Mouse (Mus musculus) embryonic facial prominence, embryonic 15.5 days (tissue): ENCODE results near the gene Klrb1. TPM values are rescaled to one million over a fixed set of nuclear protein-coding genes. Genes with fewer than 3 reads are reported as not detected.

Experiments
- ATAC-seq: fragments of 200-750 bp; cut with Nextera tagmentation; 2 replicates; pipeline ENCODE4 v1.8.0; 2017; ENCODE audit warnings: low read depth, moderate TSS enrichment; ENCODE audit not compliant: insufficient number of reproducible peaks, low FRiP score, low TSS enrichment
- H3K27ac ChIP-seq: fragments of 300-500 bp; sonication (generic); replicated peaks from 2 replicates; pipeline ENCODE4 v1.5.1; 2015; ENCODE audit warnings: mild to moderate bottlenecking, inconsistent platforms
- H3K27me3 ChIP-seq: fragments of 300-500 bp; sonication (generic); 2 replicates; pipeline ENCODE4 v1.6.1; 2015; ENCODE audit warnings: inconsistent platforms
- H3K36me3 ChIP-seq: fragments of 300-500 bp; sonication (generic); 2 replicates; pipeline ENCODE4 v1.6.1; 2015; ENCODE audit warnings: mild to moderate bottlenecking, inconsistent platforms
- H3K4me1 ChIP-seq: fragments of 300-500 bp; sonication (generic); 2 replicates; pipeline ENCODE4 v1.6.1; 2015; ENCODE audit warnings: inconsistent platforms
- H3K4me2 ChIP-seq: fragments of 300-500 bp; sonication (generic); replicated peaks from 2 replicates; pipeline ENCODE4 v1.6.1; 2015; ENCODE audit warnings: mild to moderate bottlenecking, inconsistent platforms
- H3K4me3 ChIP-seq: fragments of 300-500 bp; sonication (generic); replicated peaks from 2 replicates; pipeline ENCODE4 v1.5.1; 2015; ENCODE audit warnings: mild to moderate bottlenecking, inconsistent platforms
- H3K9ac ChIP-seq: fragments of 300-500 bp; sonication (generic); 2 replicates; pipeline ENCODE4 v1.6.1; 2015; ENCODE audit warnings: inconsistent platforms
- H3K9me3 ChIP-seq: fragments of 300-500 bp; sonication (generic); replicated peaks from 2 replicates; pipeline ENCODE4 v1.6.1; 2016; ENCODE audit warnings: inconsistent platforms
- WGBS: fragments of 180-500 bp; shearing (Covaris S2); methylation state at CpG from one replicate; pipeline ENCODE4 v1.1.7; 2015; 5-methylcytosine and 5-hydroxymethylcytosine counted together
- polyA plus RNA-seq: library from polyadenylated mRNA; unstranded; fragments of >200 nt; fragmentation: Nextera tagmentation; extraction: Ambion mirVana; gene quantifications from 2 replicates; pipeline ENCODE4 v1.2.1, GENCODE M21; 2015

Klrb1 gene
- polyA plus RNA-seq, 1 experiment from 2014 or later, result not detected

DNA sequence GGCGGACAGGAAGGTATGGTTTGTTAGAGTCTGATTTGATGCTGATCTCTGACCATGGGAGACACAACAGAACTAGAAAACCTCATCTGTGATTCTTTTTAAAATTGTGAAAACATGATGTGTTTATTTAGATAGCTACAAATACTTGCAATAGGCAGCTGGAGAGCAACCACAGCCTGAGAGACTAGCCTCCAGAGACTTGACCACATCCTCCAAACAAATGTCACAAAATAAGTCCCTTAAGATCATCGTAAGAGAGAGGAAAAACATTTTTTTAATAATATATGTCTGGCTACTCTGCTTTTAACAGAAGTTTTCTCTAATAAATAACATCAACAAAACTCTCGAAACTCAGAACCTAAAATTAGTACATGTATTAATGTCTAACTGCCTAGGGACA, 9.2 kb upstream of the Klrb1 start:
- Histone ChIP-seq H3K36me3 (no peaks in the 10 kb centered on the region), H3K9me3 (no peaks in the 10 kb centered on the region), H3K9ac (no peak overlapping the region), H3K27ac (no peak overlapping the region), H3K4me1 (no peaks in the 10 kb centered on the region), H3K27me3 (no peaks in the 10 kb centered on the region), H3K4me3 (no peak overlapping the region), H3K4me2 (no peak overlapping the region)
- 72% methylated on average over 3 of the region's 3 CpGs for WGBS
- no peak for ATAC-seq

DNA sequence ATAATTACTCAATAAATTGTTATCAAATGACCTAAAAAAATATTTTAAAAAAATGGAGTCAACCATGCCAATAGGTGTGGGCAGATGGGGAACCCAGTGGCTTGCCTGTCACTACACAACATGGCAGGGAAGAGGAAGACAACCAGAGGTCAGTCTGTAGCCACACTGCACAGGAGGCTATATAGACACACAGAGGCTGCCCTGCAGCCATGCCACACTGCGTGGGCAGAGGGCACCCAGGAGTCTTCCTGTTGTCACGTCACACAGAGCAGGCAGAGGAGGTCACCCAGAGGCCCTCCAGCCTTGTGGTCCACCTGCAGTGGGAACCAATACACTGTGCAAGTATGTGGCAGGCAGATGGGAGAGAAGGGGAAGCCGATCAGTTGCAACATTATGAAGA, 21.2 kb downstream of the Klrb1 start:
- no peaks in the 10 kb centered on the region for H3K4me1 ChIP-seq
- WGBS, result 82% methylated on average over 3 of the region's 3 CpGs
- no peak overlapping the region for H3K27ac ChIP-seq
- H3K4me2 ChIP-seq, result no peak overlapping the region
- no peak overlapping the region for H3K9ac ChIP-seq
- H3K9me3 ChIP-seq, result no peaks in the 10 kb centered on the region
- no peak for ATAC-seq
- no peak overlapping the region for H3K4me3 ChIP-seq
- H3K36me3 ChIP-seq, result no peaks in the 10 kb centered on the region
- no peaks in the 10 kb centered on the region for H3K27me3 ChIP-seq

DNA sequence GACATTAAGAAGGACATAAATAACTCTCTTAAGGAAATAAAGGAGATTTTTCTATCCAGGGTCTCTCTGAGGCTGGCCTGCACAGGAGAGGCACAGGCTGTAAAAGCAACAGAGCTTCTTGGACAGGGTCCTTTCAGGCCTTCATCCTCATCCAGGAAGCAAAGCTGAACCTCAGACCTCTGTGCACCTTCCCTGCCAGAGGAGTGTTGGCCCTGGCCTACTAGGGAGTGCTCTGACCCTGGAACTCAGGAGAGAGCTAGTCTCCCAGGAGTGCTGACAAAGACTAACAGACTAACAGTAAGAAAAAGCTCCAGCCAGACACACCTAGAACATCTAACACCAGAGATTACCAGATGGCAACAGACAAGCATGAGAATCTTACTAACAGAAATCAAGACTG, 43.3 kb downstream of the Klrb1 start:
- H3K9me3 ChIP-seq, result no peaks in the 10 kb centered on the region
- no peak overlapping the region for H3K4me3 ChIP-seq
- ATAC-seq, result no peak
- no peaks in the 10 kb centered on the region for H3K4me1 ChIP-seq
- no peaks in the 10 kb centered on the region for H3K27me3 ChIP-seq
- no peak overlapping the region for H3K9ac ChIP-seq
- H3K4me2 ChIP-seq, result no peak overlapping the region
- no peaks in the 10 kb centered on the region for H3K36me3 ChIP-seq
- H3K27ac ChIP-seq, result no peak overlapping the region

DNA sequence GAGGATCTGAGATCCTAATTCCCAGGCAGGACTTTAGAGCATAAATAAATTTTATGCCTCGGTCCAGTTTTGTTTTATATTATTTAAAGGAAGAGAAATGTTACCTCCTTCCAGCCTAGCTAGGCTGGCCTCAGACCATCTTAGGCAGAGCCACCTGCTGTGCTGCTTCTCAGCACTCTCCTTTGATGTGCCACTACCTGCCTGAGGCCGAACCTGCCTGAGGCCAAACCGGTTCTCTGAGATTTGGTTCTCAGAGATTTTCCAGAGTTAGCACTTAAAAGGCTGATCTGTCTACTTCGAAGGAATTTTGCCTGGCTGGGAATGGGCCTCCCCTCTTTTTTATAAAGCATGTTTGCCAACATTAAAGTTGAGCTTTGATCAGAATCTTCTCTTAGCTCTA, 52.9 kb downstream of the Klrb1 start:
- H3K4me2 ChIP-seq, result no peak overlapping the region
- H3K36me3 ChIP-seq, result no peaks in the 10 kb centered on the region
- H3K4me3 ChIP-seq, result no peak overlapping the region
- H3K9ac ChIP-seq, result no peak overlapping the region
- H3K27me3 ChIP-seq, result no peaks in the 10 kb centered on the region
- no peak overlapping the region for H3K27ac ChIP-seq
- H3K9me3 ChIP-seq, result no peaks in the 10 kb centered on the region
- ATAC-seq, result no peak
- WGBS, result 49% methylated on average over 4 of the region's 4 CpGs
- H3K4me1 ChIP-seq, result no peaks in the 10 kb centered on the region

DNA sequence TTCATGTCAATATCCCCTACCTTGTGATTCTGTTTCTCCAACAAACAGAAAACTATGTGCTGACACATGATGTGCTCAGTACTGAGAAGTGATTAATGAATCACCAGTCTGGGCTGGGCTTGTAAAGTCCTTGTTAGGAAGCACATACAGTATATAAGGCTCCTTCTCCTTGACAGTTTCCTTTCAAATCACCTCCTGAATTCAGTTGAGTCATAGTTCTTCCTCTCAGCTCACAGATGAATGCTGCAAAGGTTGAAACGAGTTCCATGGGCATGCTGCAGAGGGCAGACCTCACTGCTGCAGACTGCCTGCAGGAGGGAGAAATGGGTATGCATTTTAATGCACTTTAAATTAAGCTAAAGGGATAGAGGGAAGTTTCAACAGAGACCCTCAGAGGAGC, 60.7 kb downstream of the Klrb1 start, which contains the start of gene Clec2h:
TSS of gene Clec2h (plus strand) at position 180 of the 400 bp plus-strand sequence.
- Histone ChIP-seq H3K4me1 (no peaks in the 10 kb centered on the region), H3K27me3 (no peaks in the 10 kb centered on the region), H3K9me3 (no peaks in the 10 kb centered on the region), H3K27ac (no peak within 1 kb of the TSS), H3K9ac (no peak within 1 kb of the TSS), H3K4me2 (no peak within 1 kb of the TSS), H3K4me3 (no peak within 1 kb of the TSS), H3K36me3 (no peaks in the 10 kb centered on the region)
- 7% methylated on average over 1 of the region's 1 CpGs for WGBS
- ATAC-seq, result no peak

DNA sequence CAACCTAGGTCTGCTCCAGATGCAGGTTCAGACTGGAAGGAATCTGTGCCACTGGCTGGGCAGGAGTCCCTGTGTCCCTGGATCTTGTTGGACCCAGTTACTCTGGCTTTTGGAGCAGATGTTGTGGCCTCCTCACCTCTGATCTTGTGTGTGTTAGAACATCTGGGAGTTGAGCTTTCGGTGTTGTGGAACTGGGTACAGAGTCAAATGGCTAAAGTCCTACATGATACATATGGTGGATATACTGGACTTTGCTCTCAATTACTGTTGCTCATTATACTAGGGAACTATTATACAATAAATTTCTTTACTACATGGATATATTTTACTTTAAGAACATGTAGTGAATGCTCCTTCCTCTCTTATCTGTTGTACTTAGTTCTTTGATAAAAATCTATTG, 61.6 kb downstream of the Klrb1 start:
- H3K4me1 ChIP-seq, result no peaks in the 10 kb centered on the region
- H3K9ac ChIP-seq, result no peak overlapping the region
- no peaks in the 10 kb centered on the region for H3K9me3 ChIP-seq
- ATAC-seq, result no peak
- H3K27me3 ChIP-seq, result no peaks in the 10 kb centered on the region
- H3K36me3 ChIP-seq, result no peaks in the 10 kb centered on the region
- no peak overlapping the region for H3K4me3 ChIP-seq
- H3K27ac ChIP-seq, result no peak overlapping the region
- 86% methylated on average over 1 of the region's 1 CpGs for WGBS
- no peak overlapping the region for H3K4me2 ChIP-seq

Other genes with a start within 250 kb of the Klrb1 start
- 0.07 and 0.48 TPM in 2 replicates for gene Pzp, start 196.3 kb downstream of the Klrb1 start, polyA plus RNA-seq
- 6.8 and 10.3 TPM in 2 replicates for gene A2ml1, start 141.5 kb downstream of the Klrb1 start, polyA plus RNA-seq
- gene Klrb1a, start 99.5 kb downstream of the Klrb1 start, polyA plus RNA-seq, result not detected in 2 replicates
- not detected in 2 replicates for gene Clec2h, start 60.7 kb downstream of the Klrb1 start, polyA plus RNA-seq
- 0.05 and 0.11 TPM in 2 replicates for gene Klrb1c, start 66.2 kb upstream of the Klrb1 start, polyA plus RNA-seq
- gene Gm44511, start 103.3 kb upstream of the Klrb1 start, polyA plus RNA-seq, result not detected in 2 replicates
- gene Klrb1b, start 103.3 kb upstream of the Klrb1 start, polyA plus RNA-seq, result 0.34 TPM in 1 of 2 replicates, not detected in the other
- 0.12 and 0.36 TPM in 2 replicates for gene Clec2i, start 164.5 kb upstream of the Klrb1 start, polyA plus RNA-seq
- gene BC035044, start 168.1 kb upstream of the Klrb1 start, polyA plus RNA-seq, result 0.38 and 0.49 TPM in 2 replicates
- gene Clec2g, start 211.3 kb upstream of the Klrb1 start, polyA plus RNA-seq, result 3.7 and 5.6 TPM in 2 replicates